Mouse (Mus musculus) bone marrow, adult 2 months (tissue): ENCODE measurements around the gene Plpp4.

Experiments
- CTCF ChIP-seq: fragments of 200-500 bp; IDR thresholded peaks from 2 replicates; pipeline ENCODE4 v1.5.1; 2011; ENCODE audit warnings: low read length, control low read depth; ENCODE audit not compliant: control insufficient read depth, insufficient read depth
- POLR2A ChIP-seq: fragments of 200-500 bp; IDR thresholded peaks from 2 replicates; pipeline ENCODE4 v1.6.1; 2011; ENCODE audit warnings: low read depth, mild to moderate bottlenecking, control low read depth, low read length, borderline replicate concordance; ENCODE audit not compliant: control insufficient read depth

DNA sequence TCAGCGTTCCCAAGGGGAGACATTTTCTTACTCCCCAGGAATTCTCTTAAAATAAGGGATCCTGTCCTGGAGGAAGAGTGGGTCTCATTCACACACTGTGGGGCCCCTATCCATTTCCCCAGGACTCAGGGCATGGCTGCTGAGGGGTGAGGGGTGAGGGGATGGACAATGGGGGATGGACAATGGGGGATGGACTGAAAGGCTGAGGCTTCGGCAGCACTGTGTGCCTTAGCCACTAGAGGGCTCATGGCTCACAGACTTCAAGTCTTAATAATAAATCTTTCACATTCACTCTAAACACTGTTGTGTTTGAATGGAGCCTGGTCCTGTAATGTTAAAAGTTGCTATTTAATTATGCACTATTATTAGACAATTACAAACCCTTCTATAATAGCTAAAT, 21.4 kb upstream of the Plpp4 start:
- TF ChIP-seq CTCF (no peak), POLR2A (no peak)
